Mouse (Mus musculus): ENCODE results near the gene Hhip.

Hhip gene

GRCm38 (mm10) chr8:80057198-80058174, at the start of gene Hhip:
TSS of gene Hhip (minus strand) at chr8:80058006.
- peak; percentile 46 for DNase-seq (ENCODE audit: low read depth, low spot score)

GRCm38 (mm10) chr8:80087021-80087420, 29.2 kb upstream of the Hhip start:
- DNase-seq (ENCODE audit: low read depth, low spot score), result no peak

GRCm38 (mm10) chr8:80058193-80058592, 387 bp upstream of the Hhip start:
- DNase-seq (ENCODE audit: low read depth, low spot score), result no peak

- no peak for DNase-seq (ENCODE audit: low read depth, low spot score)
Observed at GRCm38 (mm10) chr8:80056331-80057070, 1.3 kb downstream of the Hhip start.

GRCm38 (mm10) chr8:80055777-80056176, 2.0 kb downstream of the Hhip start:
- peak; percentile 17 for DNase-seq (ENCODE audit: low read depth, low spot score)

- no peak for DNase-seq (ENCODE audit: low read depth, low spot score)
Observed at GRCm38 (mm10) chr8:80055094-80055493, 2.7 kb downstream of the Hhip start.

- DNase-seq (ENCODE audit: low read depth, low spot score), result no peak
Observed at GRCm38 (mm10) chr8:80054216-80054615, 3.6 kb downstream of the Hhip start.

GRCm38 (mm10) chr8:80052838-80053237, 5.0 kb downstream of the Hhip start:
- DNase-seq (ENCODE audit: low read depth, low spot score), result no peak

GRCm38 (mm10) chr8:80051494-80051893, 6.3 kb downstream of the Hhip start:
- DNase-seq (ENCODE audit: low read depth, low spot score), result no peak

- no peak for DNase-seq (ENCODE audit: low read depth, low spot score)
Observed at GRCm38 (mm10) chr8:80049256-80050005, 8.4 kb downstream of the Hhip start.

- no peak for DNase-seq (ENCODE audit: low read depth, low spot score)
Observed at GRCm38 (mm10) chr8:80048256-80048655, 9.6 kb downstream of the Hhip start.

GRCm38 (mm10) chr8:80037644-80038253, 20.1 kb downstream of the Hhip start:
- DNase-seq (ENCODE audit: low read depth, low spot score), result no peak

GRCm38 (mm10) chr8:80032604-80033003, 25.2 kb downstream of the Hhip start:
- peak; percentile 19 for DNase-seq (ENCODE audit: low read depth, low spot score)

- DNase-seq (ENCODE audit: low read depth, low spot score), result no peak
Observed at GRCm38 (mm10) chr8:80031330-80032293, 26.2 kb downstream of the Hhip start.

GRCm38 (mm10) chr8:80029631-80030030, 28.2 kb downstream of the Hhip start:
- no peak for DNase-seq (ENCODE audit: low read depth, low spot score)

GRCm38 (mm10) chr8:80020469-80020868, 37.3 kb downstream of the Hhip start:
- DNase-seq (ENCODE audit: low read depth, low spot score), result no peak

GRCm38 (mm10) chr8:80015818-80016217, 42.0 kb downstream of the Hhip start:
- no peak for DNase-seq (ENCODE audit: low read depth, low spot score)

GRCm38 (mm10) chr8:80004421-80004820, 53.4 kb downstream of the Hhip start:
- DNase-seq (ENCODE audit: low read depth, low spot score), result no peak

GRCm38 (mm10) chr8:80002313-80002712, 55.5 kb downstream of the Hhip start:
- DNase-seq (ENCODE audit: low read depth, low spot score), result no peak

- DNase-seq (ENCODE audit: low read depth, low spot score), result no peak
Observed at GRCm38 (mm10) chr8:79995075-79995474, 62.7 kb downstream of the Hhip start.

Data from ES-CJ7 (cell line).